Mouse (Mus musculus) myocyte (in vitro differentiated cells): ENCODE measurements around the gene Pagr1b. TPM values are rescaled to one million over a fixed set of nuclear protein-coding genes. Genes with fewer than 3 reads are reported as not detected.

Experiments
- H3K27me3 ChIP-seq: one replicate; pipeline ENCODE4 v1.6.1; 2011; ENCODE audit not compliant: control insufficient read depth, insufficient read depth, insufficient read length
- H3K36me3 ChIP-seq: one replicate; pipeline ENCODE4 v1.6.1; 2011; ENCODE audit not compliant: control insufficient read depth, insufficient read depth
- H3K4me2 ChIP-seq: one replicate; pipeline ENCODE4 v1.6.1; 2011; ENCODE audit warnings: low read depth, control low read depth
- H3K4me3 ChIP-seq: one replicate; pipeline ENCODE4 v1.5.1; 2011; ENCODE audit warnings: mild to moderate bottlenecking, control low read depth, moderate library complexity
- H3K79me2 ChIP-seq: one replicate; pipeline ENCODE4 v1.6.1; 2011; ENCODE audit not compliant: control insufficient read depth, insufficient read depth
- H3ac ChIP-seq: one replicate; pipeline ENCODE4 v1.6.1; 2011; ENCODE audit not compliant: control insufficient read depth, insufficient read length
- CEBPB ChIP-seq: IDR thresholded peaks from 2 replicates; pipeline ENCODE4 v1.6.1; 2011; ENCODE audit warnings: mild to moderate bottlenecking, moderate library complexity; ENCODE audit not compliant: poor library complexity, insufficient read depth, severe bottlenecking
- E2F4 ChIP-seq: IDR thresholded peaks from one replicate; pipeline ENCODE4 v1.6.1; 2011; ENCODE audit warnings: mild to moderate bottlenecking, control low read depth, moderate library complexity; ENCODE audit not compliant: insufficient read depth
- MAX ChIP-seq: IDR thresholded peaks from one replicate; pipeline ENCODE4 v1.6.1; 2011; ENCODE audit warnings: low read depth, mild to moderate bottlenecking, control low read depth
- MYOD1 ChIP-seq, 3 experiments: IDR thresholded peaks; one replicate each; pipeline ENCODE4 v1.6.1; 2011; ENCODE audit warnings: control low read depth in 2 of 3, low read depth in 2 of 3, mild to moderate bottlenecking in 2 of 3, moderate library complexity in 1 of 3; ENCODE audit not compliant: insufficient read length in 2 of 3, control insufficient read depth in 1 of 3
- MYOG ChIP-seq, 3 experiments: IDR thresholded peaks; one replicate each; pipeline ENCODE4 v1.6.1; 2011; ENCODE audit warnings: control low read depth in 2 of 3, low read depth in 2 of 3, mild to moderate bottlenecking in 2 of 3; ENCODE audit not compliant: insufficient read length in 2 of 3, control insufficient read depth in 1 of 3, insufficient read depth in 1 of 3
- POLR2A ChIP-seq: IDR thresholded peaks from one replicate; pipeline ENCODE4 v1.6.1; 2011; ENCODE audit warnings: low read depth, mild to moderate bottlenecking, control low read depth, moderate library complexity; ENCODE audit not compliant: insufficient read length
- POLR2AphosphoS2 ChIP-seq: IDR thresholded peaks from one replicate; pipeline ENCODE4 v1.6.1; 2011; ENCODE audit warnings: low read depth, control low read depth; ENCODE audit not compliant: insufficient read length
- REST ChIP-seq: IDR thresholded peaks from one replicate; pipeline ENCODE4 v1.6.1; 2011; ENCODE audit warnings: mild to moderate bottlenecking, control low read depth, moderate library complexity; ENCODE audit not compliant: insufficient read depth, insufficient read length
- SRF ChIP-seq: IDR thresholded peaks from one replicate; pipeline ENCODE4 v1.6.1; 2011; ENCODE audit warnings: low read depth; ENCODE audit not compliant: control insufficient read depth, insufficient read length
- TCF12 ChIP-seq: IDR thresholded peaks from one replicate; pipeline ENCODE4 v1.6.1; 2011; ENCODE audit warnings: mild to moderate bottlenecking, control low read depth; ENCODE audit not compliant: poor library complexity, insufficient read depth, severe bottlenecking
- TCF3 ChIP-seq: IDR thresholded peaks from one replicate; pipeline ENCODE4 v1.6.1; 2011; ENCODE audit warnings: low read depth, control low read depth; ENCODE audit not compliant: insufficient read length
- USF1 ChIP-seq: IDR thresholded peaks from one replicate; pipeline ENCODE4 v1.6.1; 2011; ENCODE audit warnings: low read depth, mild to moderate bottlenecking, control low read depth, moderate library complexity
- polyA plus RNA-seq: library from polyadenylated mRNA; unstranded; fragments of >200 nt; fragmentation: generic; extraction: Trizol; gene quantifications from one replicate; pipeline ENCODE4 v1.2.1, GENCODE M21; 2012; ENCODE audit warnings: missing spikeins

Pagr1b gene
- polyA plus RNA-seq, 1 experiment, result 0.95 TPM

DNA sequence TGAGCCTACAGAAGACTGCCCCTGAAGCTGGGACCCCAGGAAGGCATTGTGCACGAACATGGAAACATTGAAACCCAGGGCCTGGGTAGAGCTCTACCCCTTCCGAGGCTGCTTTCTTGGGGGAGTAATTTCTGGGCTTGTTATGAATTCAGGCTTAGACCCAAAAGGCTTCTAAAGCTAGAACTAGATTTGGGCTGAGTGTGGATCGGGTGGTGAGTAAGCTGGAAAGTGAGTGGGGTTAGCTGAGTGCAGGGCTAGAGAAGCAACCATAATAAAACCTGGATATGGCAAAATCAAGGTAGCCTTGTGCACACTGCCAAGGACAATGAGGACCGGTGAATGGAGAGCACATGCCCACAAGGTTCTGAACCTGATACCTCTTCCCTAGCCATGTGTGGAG is 54.3 kb downstream of the Pagr1b start:
- Histone ChIP-seq H3ac (no peak overlapping the region), H3K27me3 (peaks cover 75% of the 10 kb centered on the region), H3K4me3 (no peak overlapping the region), H3K36me3 (no peaks in the 10 kb centered on the region), H3K4me2 (no peak overlapping the region), H3K79me2 (no peaks in the 10 kb centered on the region)
- TF ChIP-seq MAX (no peak), E2F4 (no peak), MYOD1 (IDR thresholded peaks at IDR 0.05; ENCODE audit: control insufficient read depth in 1 of 3, insufficient read length in 2 of 3, low read depth in 2 of 3) (no peak), CEBPB (no peak), TCF12 (no peak), POLR2A (no peak), USF1 (no peak), REST (no peak), TCF3 (no peak), SRF (no peak), POLR2AphosphoS2 (no peak), MYOG (IDR thresholded peaks at IDR 0.05; ENCODE audit: control insufficient read depth in 1 of 3, insufficient read depth in 1 of 3, insufficient read length in 2 of 3, low read depth in 2 of 3) (no peak)

DNA sequence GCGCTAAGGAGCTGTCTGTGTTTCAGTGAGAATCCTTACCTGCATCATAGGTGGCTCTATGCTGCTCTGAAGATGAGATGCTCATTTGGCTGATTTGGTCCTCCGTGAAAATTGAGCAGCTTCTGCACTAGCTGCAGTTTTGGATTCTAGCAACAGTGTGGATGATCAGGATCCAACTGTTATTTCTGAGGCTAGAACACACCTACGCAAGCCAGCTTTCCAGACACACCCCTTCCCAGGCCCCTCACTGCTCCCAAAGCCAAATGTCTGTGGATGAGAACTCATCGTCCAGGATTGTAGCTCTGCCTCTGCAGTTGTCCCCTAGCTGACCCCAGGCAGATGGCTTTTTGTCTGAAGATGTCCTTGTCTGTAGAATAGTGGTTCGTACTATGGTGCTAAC is 55.2 kb downstream of the Pagr1b start:
- Histone ChIP-seq H3ac (no peak overlapping the region), H3K4me2 (no peak overlapping the region), H3K79me2 (no peaks in the 10 kb centered on the region), H3K27me3 (peaks cover 68% of the 10 kb centered on the region), H3K4me3 (no peak overlapping the region), H3K36me3 (no peaks in the 10 kb centered on the region)
- TF ChIP-seq MAX (no peak), POLR2A (no peak), CEBPB (no peak), SRF (no peak), REST (no peak), TCF3 (no peak), USF1 (no peak), TCF12 (no peak), POLR2AphosphoS2 (no peak), MYOD1 (IDR thresholded peaks at IDR 0.05; ENCODE audit: control insufficient read depth in 1 of 3, insufficient read length in 2 of 3, low read depth in 2 of 3) (no peak), E2F4 (no peak), MYOG (IDR thresholded peaks at IDR 0.05; ENCODE audit: control insufficient read depth in 1 of 3, insufficient read depth in 1 of 3, insufficient read length in 2 of 3, low read depth in 2 of 3) (no peak)

DNA sequence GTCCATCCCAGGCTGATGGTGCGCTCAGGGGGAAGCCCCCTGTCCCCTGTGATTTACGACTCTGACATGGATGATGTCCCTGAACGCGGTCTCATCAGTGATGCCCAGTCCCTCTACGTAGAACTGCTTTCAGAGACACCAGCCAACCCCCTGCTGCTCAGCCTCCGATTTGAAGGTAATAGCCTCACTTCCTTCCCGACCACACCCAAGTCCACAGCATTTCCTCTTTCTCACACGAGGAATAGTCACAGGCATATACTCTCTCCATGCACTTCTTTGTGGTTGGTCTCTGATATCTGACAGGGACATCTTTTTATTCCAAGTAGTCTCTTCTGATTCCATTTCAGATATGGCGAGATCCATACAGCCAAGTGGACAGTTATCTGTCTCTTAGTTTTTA is 56.5 kb downstream of the Pagr1b start:
- no peak overlapping the region for H3K4me2 ChIP-seq
- H3K27me3 ChIP-seq, result peaks cover 59% of the 10 kb centered on the region
- TF ChIP-seq USF1 (no peak), MYOD1 (IDR thresholded peaks at IDR 0.05; ENCODE audit: control insufficient read depth in 1 of 3, insufficient read length in 2 of 3, low read depth in 2 of 3) (peak in 1 of 3 experiments; percentile 40), E2F4 (no peak), CEBPB (no peak), TCF12 (no peak), REST (no peak)
- H3ac ChIP-seq, result no peak overlapping the region
- no peaks in the 10 kb centered on the region for H3K79me2 ChIP-seq
- no peak overlapping the region for H3K4me3 ChIP-seq
- no peaks in the 10 kb centered on the region for H3K36me3 ChIP-seq

DNA sequence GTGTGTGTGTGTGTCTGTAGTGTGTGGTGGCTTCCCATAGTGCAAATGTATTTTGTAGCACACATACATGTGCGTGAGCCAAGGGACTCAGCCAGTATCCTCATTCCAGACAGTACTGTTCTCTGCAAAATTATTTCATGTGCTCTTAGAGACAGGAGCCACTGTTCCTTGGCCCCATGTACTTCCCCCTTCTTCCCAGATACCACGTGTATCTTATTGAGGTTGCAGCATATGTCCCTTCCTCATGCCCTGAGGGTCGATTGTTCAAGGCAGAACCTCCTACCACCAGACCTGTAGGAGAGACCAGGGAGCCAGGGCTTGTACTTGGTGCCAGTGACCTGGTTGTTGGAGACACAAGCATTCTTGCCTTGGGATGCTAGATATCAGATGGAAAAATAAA is 61.2 kb downstream of the Pagr1b start:
- H3K4me3 ChIP-seq, result no peak overlapping the region
- H3K36me3 ChIP-seq, result no peaks in the 10 kb centered on the region
- no peaks in the 10 kb centered on the region for H3K79me2 ChIP-seq
- H3ac ChIP-seq, result no peak overlapping the region
- TF ChIP-seq MYOG (IDR thresholded peaks at IDR 0.05; ENCODE audit: control insufficient read depth in 1 of 3, insufficient read depth in 1 of 3, insufficient read length in 2 of 3, low read depth in 2 of 3), result no peak
- TF ChIP-seq TCF12, result no peak
- TF ChIP-seq POLR2A, result no peak
- no peak for TF ChIP-seq SRF
- no peak for TF ChIP-seq POLR2AphosphoS2
- no peak for TF ChIP-seq TCF3
- TF ChIP-seq MYOD1 (IDR thresholded peaks at IDR 0.05; ENCODE audit: control insufficient read depth in 1 of 3, insufficient read length in 2 of 3, low read depth in 2 of 3), result no peak
- peaks cover 36% of the 10 kb centered on the region for H3K27me3 ChIP-seq
- no peak overlapping the region for H3K4me2 ChIP-seq

DNA sequence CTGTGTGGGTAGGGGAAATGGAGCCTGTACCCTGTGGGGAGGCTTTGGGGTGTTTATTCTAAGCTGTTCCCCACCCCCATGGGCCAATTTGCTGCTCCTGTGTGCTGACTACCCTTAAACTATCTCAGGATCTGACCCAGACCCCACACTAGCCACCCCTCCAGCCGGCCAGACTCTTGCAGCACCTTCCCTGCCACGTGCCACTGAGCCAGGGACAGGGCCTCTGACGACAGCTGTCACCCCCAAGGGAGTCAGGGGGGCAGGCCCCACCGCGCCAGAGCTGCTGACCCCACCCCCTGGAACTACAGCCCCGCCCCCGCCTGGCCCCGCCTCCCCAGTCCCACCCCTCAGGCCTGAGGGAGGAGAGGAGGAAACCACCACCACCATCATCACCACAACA is 63.6 kb downstream of the Pagr1b start:
- peak in 1 of 3 experiments; percentile 13 for TF ChIP-seq MYOG (IDR thresholded peaks at IDR 0.05; ENCODE audit: control insufficient read depth in 1 of 3, insufficient read depth in 1 of 3, insufficient read length in 2 of 3, low read depth in 2 of 3)
- peak in 1 of 3 experiments; percentile 29 for TF ChIP-seq MYOD1 (IDR thresholded peaks at IDR 0.05; ENCODE audit: control insufficient read depth in 1 of 3, insufficient read length in 2 of 3, low read depth in 2 of 3)
- no peak for TF ChIP-seq CEBPB

More for the DNA sequence above, 63.6 kb downstream of the Pagr1b start:
- H3K79me2 ChIP-seq, result no peaks in the 10 kb centered on the region
- H3K4me2 ChIP-seq, result no peak overlapping the region
- H3K36me3 ChIP-seq, result no peaks in the 10 kb centered on the region
- H3K27me3 ChIP-seq, result peaks cover 20% of the 10 kb centered on the region
- H3ac ChIP-seq, result no peak overlapping the region
- no peak overlapping the region for H3K4me3 ChIP-seq
